Mouse (Mus musculus) liver, postnatal 0 days (tissue): ENCODE data around the gene Tcf7. TPM values are rescaled to one million over a fixed set of nuclear protein-coding genes. Genes with fewer than 3 reads are reported as not detected.

Experiments used
- ATAC-seq: fragments of 200-750 bp; cut with Nextera tagmentation; 2 replicates; pipeline ENCODE4 v1.8.0; 2017; ENCODE audit warnings: mild to moderate bottlenecking, moderate library complexity
- DNase-seq: peaks from one replicate; pipeline ENCODE4 v3.0.0-alpha.2; 2016
- H3K27ac ChIP-seq: fragments of 300-500 bp; sonication (generic); 2 replicates; pipeline ENCODE4 v1.5.1; 2014; ENCODE audit warnings: antibody characterized with exemption, moderate library complexity, mild to moderate bottlenecking, low read depth
- H3K27me3 ChIP-seq: fragments of 300-500 bp; sonication (generic); 2 replicates; pipeline ENCODE4 v1.6.1; 2014; ENCODE audit warnings: low read length, control low read depth, mixed read lengths; ENCODE audit not compliant: insufficient read depth
- H3K36me3 ChIP-seq: fragments of 300-500 bp; sonication (generic); replicated peaks from 2 replicates; pipeline ENCODE4 v1.6.1; 2014; ENCODE audit warnings: mild to moderate bottlenecking, control low read depth, low read length, moderate library complexity, mixed read lengths; ENCODE audit not compliant: insufficient read depth
- H3K4me1 ChIP-seq: fragments of 300-500 bp; sonication (generic); 2 replicates; pipeline ENCODE4 v1.6.1; 2014; ENCODE audit warnings: antibody characterized with exemption, mild to moderate bottlenecking, control low read depth; ENCODE audit not compliant: insufficient read depth
- H3K4me2 ChIP-seq: fragments of 300-500 bp; sonication (generic); 2 replicates; pipeline ENCODE4 v1.6.1; 2014; ENCODE audit warnings: low read depth, mild to moderate bottlenecking, low read length, moderate library complexity, mixed read lengths
- H3K4me3 ChIP-seq: fragments of 300-500 bp; sonication (generic); 2 replicates; pipeline ENCODE4 v1.5.1; 2014; ENCODE audit warnings: low read depth, low read length
- H3K9ac ChIP-seq: fragments of 300-500 bp; sonication (generic); replicated peaks from 2 replicates; pipeline ENCODE4 v1.6.1; 2014; ENCODE audit warnings: mild to moderate bottlenecking, moderate library complexity
- H3K9me3 ChIP-seq: fragments of 300-500 bp; sonication (generic); 2 replicates; pipeline ENCODE4 v1.6.1; 2016; ENCODE audit warnings: mild to moderate bottlenecking, control low read depth, low read length, mixed read lengths
- CTCF ChIP-seq: sonication (generic); IDR thresholded peaks from 2 replicates; pipeline ENCODE4 v1.5.1; 2016; ENCODE audit warnings: antibody characterized with exemption, low read depth
- EP300 ChIP-seq: IDR thresholded peaks from 2 replicates; pipeline ENCODE4 v1.6.1; 2016; ENCODE audit warnings: antibody characterized with exemption, low read depth, mild to moderate bottlenecking
- WGBS: fragments of 180-500 bp; shearing (Covaris S2); extraction: QIAGEN DNeasy Blood & Tissue Kit; methylation state at CpG from one replicate; pipeline ENCODE4 v1.1.7; 2014; ENCODE audit not compliant: insufficient replicate concordance; 5-methylcytosine and 5-hydroxymethylcytosine counted together
- polyA plus RNA-seq: library from polyadenylated mRNA; unstranded; fragments of >200 nt; fragmentation: Nextera tagmentation; extraction: Ambion mirVana; gene quantifications from 2 replicates; pipeline ENCODE4 v1.2.1, GENCODE M21; 2015

The Tcf7 gene
- polyA plus RNA-seq, 1 experiment from 2014 or later: 1.4 TPM

- 87% methylated on average over 1 of the region's 1 CpGs for WGBS
- Histone ChIP-seq H3K9me3 (no peaks in the 10 kb centered on the region), H3K36me3 (peaks cover 15% of the 10 kb centered on the region), H3K4me2 (peak overlapping the region; percentile 74; the same call in 1 of the 2 replicates), H3K9ac (peak overlapping the region; percentile 89; the same call in 1 of the 2 replicates), H3K27ac (no peak overlapping the region), H3K4me3 (peak overlapping the region; percentile 81; the same call in 1 of the 2 replicates), H3K4me1 (peaks cover 21% of the 10 kb centered on the region), H3K27me3 (no peaks in the 10 kb centered on the region)
- TF ChIP-seq CTCF (no peak), EP300 (no peak)
- DNase-seq (no peak), ATAC-seq (no peak)
Measured at GRCm38 (mm10) chr11:52233906-52234305, 48.9 kb downstream of the Tcf7 start.

GRCm38 (mm10) chr11:52233043-52233653, 49.7 kb downstream of the Tcf7 start:
- DNase-seq (no peak), ATAC-seq (no peak)
- H3K4me3 ChIP-seq: peak overlapping the region; percentile 81
- peaks cover 21% of the 10 kb centered on the region for H3K4me1 ChIP-seq
- peak overlapping the region; percentile 89 for H3K9ac ChIP-seq
- peaks cover 15% of the 10 kb centered on the region for H3K36me3 ChIP-seq
- 20% methylated on average over 3 of the region's 3 CpGs for WGBS
- no peaks in the 10 kb centered on the region for H3K27me3 ChIP-seq
- TF ChIP-seq CTCF: no peak
- TF ChIP-seq EP300: no peak
- H3K27ac ChIP-seq: 0 out of 2 replicates have a peak overlapping the region, but pooled peaks have one; percentile 23
- H3K4me2 ChIP-seq: peak overlapping the region; percentile 74
- H3K9me3 ChIP-seq: no peaks in the 10 kb centered on the region

- Histone ChIP-seq H3K27me3 (no peaks in the 10 kb centered on the region), H3K4me1 (peaks cover 21% of the 10 kb centered on the region), H3K36me3 (peaks cover 3% of the 10 kb centered on the region; the same call in 1 of the 2 replicates), H3K4me3 (peak within 1 kb of the TSS; percentile 81), H3K9ac (peak within 1 kb of the TSS; percentile 89), H3K27ac (peak within 1 kb of the TSS; percentile 99), H3K4me2 (peak within 1 kb of the TSS; percentile 74), H3K9me3 (no peaks in the 10 kb centered on the region)
- under 1% methylated on average over 70 of the region's 87 CpGs for WGBS
- ATAC-seq: peak; percentile 90
- TF ChIP-seq CTCF (0 out of 2 replicates have a peak, but pooled peaks have one; percentile 3), EP300 (peak; percentile 80; the same call in 1 of the 2 replicates)
- peak; percentile 94 for DNase-seq
Measured at GRCm38 (mm10) chr11:52231606-52232541, 50.9 kb downstream of the Tcf7 start, which contains the start of gene Skp1a. Gene Skp1a (plus strand): TSS chr11:52231995.

DNA sequence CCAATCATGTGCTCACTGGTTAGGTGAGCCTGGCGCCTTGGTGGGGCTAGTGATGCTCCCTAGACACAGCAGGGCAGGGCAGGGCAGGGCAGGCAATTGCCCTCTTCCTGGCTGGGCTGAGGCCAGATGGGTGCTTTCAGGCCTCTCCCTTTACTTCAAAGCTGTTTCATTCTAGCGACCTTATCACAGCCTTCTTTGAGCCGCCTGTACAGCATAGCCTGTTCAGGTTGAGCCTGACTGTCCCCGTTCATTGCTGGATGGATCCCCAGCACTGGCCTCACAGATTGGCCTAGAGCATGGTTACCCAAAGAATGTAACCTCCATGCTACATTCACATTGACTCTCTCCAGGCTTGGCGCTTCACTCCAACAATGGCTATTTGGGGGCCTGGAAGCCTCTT, 52.1 kb downstream of the Tcf7 start:
- Histone ChIP-seq H3K27me3 (no peaks in the 10 kb centered on the region), H3K4me1 (peaks cover 21% of the 10 kb centered on the region), H3K9ac (peak overlapping the region; percentile 89; the same call in 1 of the 2 replicates), H3K36me3 (no peaks in the 10 kb centered on the region), H3K4me3 (peak overlapping the region; percentile 81; the same call in 1 of the 2 replicates), H3K4me2 (peak overlapping the region; percentile 74), H3K9me3 (no peaks in the 10 kb centered on the region), H3K27ac (peak overlapping the region; percentile 99; the same call in 1 of the 2 replicates)
- TF ChIP-seq EP300 (no peak), CTCF (no peak)
- 56% methylated on average over 5 of the region's 5 CpGs for WGBS
- ATAC-seq (no peak), DNase-seq (no peak)

DNA sequence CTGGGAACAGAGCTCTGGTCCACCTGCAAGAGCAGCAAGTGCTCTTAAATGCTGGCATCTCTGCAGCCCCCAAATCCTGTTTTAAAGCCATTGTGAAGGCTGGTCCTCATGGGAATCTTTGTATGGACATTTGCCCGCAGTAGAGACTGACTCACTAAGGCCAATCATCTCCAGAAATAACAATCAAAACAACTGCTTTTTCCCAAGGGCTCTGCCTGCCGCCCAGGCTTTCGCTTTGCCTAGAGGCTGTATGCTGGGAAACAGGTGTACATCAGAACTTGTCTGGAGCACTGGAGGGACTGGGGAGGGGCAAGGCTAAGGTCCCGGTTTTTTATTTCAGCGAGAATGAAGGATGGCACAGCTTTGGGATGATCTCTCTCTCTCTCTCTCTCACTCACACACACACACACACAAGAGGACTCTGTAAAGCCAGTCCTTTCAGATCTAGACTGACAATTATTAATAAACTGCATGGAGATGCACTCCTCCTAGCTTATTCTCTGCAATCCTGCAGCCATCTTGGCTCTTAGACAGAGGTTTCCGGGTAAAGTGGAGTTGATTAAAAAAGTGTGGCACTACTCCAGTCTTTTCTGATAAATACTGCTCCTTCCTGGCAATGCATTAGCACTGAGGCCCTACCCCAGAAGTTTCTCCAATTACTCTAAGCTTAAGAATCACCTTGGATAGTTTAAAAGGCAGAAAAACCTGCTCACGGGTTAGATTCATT, 53.9 kb downstream of the Tcf7 start:
- H3K36me3 ChIP-seq: no peaks in the 10 kb centered on the region
- 81% methylated on average over 7 of the region's 7 CpGs for whole genome bisulfite sequencing
- no peak for ATAC-seq
- no peak overlapping the region for H3K4me3 ChIP-seq
- DNase-seq: no peak
- TF ChIP-seq CTCF (no peak), EP300 (no peak)
- H3K9ac ChIP-seq: no peak overlapping the region
- no peak overlapping the region for H3K27ac ChIP-seq
- no peaks in the 10 kb centered on the region for H3K9me3 ChIP-seq
- H3K4me2 ChIP-seq: no peak overlapping the region
- no peaks in the 10 kb centered on the region for H3K27me3 ChIP-seq
- peaks cover 16% of the 10 kb centered on the region for H3K4me1 ChIP-seq
